Mouse (Mus musculus) lung, adult 18-20 months (tissue): ENCODE data around the gene Crebrf.

Experiments used
- DNase-seq, 2 experiments: peaks; one replicate each; pipeline ENCODE4 v3.0.0; 2022; ENCODE audit warnings: mixed read lengths in 2 of 2

The Crebrf gene

DNA sequence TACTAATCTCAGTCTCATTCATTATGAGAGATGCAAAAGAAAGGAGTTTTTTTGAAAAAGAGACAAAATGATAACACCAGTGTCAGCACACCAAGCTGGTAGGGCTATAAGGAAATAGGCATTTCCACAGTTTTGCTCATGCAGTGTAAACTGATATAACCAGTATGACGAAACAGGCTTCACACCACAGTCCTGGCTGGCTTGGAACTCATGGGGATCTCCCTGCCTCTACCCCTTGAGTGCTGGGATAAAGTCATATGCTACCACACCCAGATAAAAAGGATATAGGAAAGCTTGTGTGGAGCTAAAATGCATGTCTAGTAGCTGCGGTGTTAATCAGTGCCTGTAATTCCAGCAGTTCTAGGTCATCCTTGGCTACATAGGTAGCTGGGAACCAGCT lies 64.0 kb downstream of the Crebrf start:
- no peak for DNase-seq

GRCm38 (mm10) chr17:26780750-26781571 lies 65.5 kb downstream of the Crebrf start, which contains the start of gene Bnip1:
Bnip1 (plus strand) TSS chr17:26781066.
- peak; percentile 73 to 76 for DNase-seq

DNA sequence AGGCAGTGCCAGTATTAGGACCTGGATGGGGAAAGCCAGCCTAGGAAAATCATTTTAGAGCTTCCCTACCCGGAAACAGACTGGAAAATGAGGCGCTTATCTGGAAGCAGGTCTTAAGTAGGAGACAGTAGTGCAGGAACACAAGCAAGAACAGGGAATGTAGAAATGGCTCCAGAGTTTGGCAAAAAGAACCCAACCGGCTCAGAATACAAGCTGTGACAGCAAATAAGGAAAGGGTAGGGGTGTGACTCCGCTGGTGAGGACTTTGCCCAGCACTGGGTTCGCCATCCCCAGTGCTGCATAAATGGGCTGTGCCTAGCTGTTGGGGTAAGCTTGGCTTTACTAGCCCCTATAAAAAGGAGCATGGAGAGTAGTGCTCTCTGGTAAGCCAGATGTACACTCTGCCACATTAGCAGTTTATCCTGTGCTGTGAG lies 66.2 kb downstream of the Crebrf start:
- no peak for DNase-seq

- DNase-seq, result no peak
Observed at GRCm38 (mm10) chr17:26784525-26784924, 69.1 kb downstream of the Crebrf start.

GRCm38 (mm10) chr17:26786586-26786985 lies 71.1 kb downstream of the Crebrf start:
- DNase-seq, result no peak

DNA sequence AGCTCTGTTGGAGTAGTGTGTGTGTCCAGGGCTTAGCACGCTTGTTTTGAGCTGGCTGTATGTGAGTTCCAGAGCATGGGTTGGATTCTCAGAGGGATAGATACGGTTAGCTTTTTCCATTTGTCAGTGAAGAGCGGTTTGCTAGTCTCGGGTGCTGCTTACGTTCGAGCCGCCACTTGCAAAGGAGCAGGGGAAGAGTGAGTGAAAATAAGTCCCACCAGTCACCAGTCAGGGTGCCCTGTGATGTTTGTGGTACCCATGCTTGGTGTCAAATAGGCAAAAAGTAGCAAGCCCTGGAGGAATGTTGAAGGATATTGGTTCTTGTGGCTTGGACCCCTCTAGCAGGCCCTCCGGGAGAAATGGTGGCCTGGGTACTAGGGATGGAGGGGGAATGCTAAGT lies 73.5 kb downstream of the Crebrf start:
- DNase-seq, result no peak

- DNase-seq, result no peak
Observed at GRCm38 (mm10) chr17:26789460-26790268, 74.2 kb downstream of the Crebrf start.

- no peak for DNase-seq
Observed at GRCm38 (mm10) chr17:26790269-26791214, 75.1 kb downstream of the Crebrf start.

DNA sequence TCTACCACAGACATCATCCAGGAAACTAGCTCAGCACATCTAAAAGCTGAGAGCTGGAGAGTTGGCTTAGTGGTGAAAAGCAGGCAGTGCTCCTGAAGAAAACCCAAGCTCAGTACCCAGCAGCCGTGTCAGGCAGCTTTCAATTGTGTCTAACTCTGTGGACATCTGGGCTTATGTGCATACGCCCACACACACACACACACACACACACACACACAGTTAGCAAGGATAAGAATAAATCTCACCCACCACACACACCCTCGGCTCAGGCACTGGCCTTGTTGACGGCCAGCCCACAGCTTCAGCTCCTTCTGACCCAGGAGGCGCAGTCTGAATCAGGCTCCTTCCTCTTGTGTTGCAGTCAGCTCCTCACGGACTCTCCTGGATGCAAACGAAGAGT lies 76.1 kb downstream of the Crebrf start:
- no peak for DNase-seq

- DNase-seq, result no peak
Observed at GRCm38 (mm10) chr17:26792096-26792495, 76.6 kb downstream of the Crebrf start.

DNA sequence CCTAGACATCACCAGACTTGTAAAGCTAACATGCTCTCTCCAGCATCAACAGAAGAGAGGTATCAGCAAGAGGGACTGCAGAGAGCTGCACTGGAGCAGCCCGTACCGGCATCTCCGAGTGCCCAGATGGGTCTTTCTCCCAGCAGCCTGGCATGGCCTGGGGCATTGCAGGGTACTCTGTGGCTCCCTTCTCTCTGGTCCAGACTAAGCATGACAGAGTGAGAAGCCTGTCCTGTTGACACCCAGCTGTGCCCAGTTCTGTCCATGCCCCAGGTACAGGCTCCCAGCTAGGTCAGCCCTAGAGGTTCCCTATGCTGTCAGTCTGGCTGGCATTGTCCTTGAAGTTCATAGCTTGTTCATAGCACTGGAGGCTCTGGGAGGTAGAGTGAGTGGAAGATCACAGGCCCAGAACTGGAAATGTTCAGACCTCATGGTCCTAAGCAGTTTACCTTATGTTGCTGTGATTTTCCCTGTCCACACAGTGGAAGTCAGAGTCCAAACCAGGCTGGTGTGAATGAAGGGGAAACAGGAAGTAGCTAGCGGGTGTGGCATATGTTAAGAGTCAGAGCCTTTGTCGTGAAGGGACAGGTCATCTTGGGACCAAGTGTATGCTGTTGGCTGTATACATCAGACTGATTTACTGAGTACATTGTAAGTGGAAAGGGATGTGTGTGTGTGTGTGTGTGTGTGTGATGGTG lies 77.8 kb downstream of the Crebrf start:
- no peak for DNase-seq

- peak; percentile 40 to 53 for DNase-seq
Observed at GRCm38 (mm10) chr17:26794744-26795143, 79.3 kb downstream of the Crebrf start.

GRCm38 (mm10) chr17:26795386-26795785 lies 79.9 kb downstream of the Crebrf start:
- no peak for DNase-seq

DNA sequence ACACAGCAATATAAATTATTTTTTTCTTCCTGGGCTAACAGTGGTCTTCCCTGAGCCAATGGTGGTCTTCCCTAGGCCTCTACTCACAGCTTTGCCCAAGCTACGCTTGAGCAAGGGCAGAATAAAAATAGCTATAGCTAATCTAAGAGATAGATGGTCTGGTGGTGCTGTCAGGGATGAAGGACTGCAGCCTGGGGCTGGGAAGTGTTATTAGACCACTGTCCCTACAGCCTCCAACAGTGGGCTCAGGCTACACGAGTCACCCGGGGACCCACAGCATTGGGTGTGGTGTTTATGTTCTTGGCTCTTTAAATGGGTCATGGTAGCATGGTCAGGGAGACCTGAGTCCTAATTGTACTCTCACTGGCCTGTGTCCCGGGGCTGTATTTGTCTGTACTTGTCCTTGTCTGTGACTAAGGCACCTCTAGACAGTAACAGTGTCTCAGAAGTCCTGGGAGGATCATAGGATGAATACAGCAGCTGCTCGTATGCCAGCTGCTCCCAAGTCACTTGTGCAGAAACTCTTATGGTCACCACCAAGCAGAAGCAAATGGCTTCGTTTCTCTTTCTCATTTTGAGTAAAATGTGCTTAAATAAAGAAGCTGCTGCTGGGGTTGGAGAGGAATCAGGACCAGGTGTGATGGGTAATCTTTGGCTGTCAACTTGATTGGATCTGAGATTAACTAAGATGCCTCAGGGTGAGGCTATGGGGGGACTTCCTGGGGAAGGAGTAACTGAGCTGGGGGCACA lies 82.1 kb downstream of the Crebrf start:
- DNase-seq, result no peak

DNA sequence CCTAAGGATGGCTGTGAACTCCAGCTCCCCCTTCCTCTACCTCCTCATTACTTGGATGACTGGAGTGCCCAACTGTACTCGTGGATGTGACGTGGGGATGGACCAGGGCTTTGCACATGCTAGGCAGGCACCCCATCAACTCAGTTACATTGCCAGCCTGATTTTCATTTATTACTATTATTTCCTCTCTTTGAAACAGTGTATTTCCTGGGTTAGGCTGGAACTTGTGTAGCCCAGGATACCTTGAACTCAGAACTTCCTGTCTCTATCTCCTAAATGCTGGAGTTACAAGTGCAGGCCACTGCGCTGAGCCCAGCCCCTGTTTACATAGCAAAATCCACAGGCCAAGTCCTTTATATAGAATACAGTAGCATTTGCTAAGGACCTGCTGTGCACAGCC lies 87.4 kb downstream of the Crebrf start:
- no peak for DNase-seq

- DNase-seq, result no peak
Observed at GRCm38 (mm10) chr17:26812607-26813006, 97.2 kb downstream of the Crebrf start.

GRCm38 (mm10) chr17:26813497-26813896 lies 98.0 kb downstream of the Crebrf start:
- DNase-seq, result no peak

- DNase-seq, result no peak
Observed at GRCm38 (mm10) chr17:26816810-26817209, 101.4 kb downstream of the Crebrf start.

GRCm38 (mm10) chr17:26817776-26818175 lies 102.3 kb downstream of the Crebrf start:
- DNase-seq, result no peak

GRCm38 (mm10) chr17:26826131-26826530 lies 110.7 kb downstream of the Crebrf start:
- DNase-seq, result no peak
